Mouse (Mus musculus) hindbrain, embryonic 12.5 days (tissue): ENCODE data around the gene Zkscan3. TPM values are rescaled to one million over a fixed set of nuclear protein-coding genes. Genes with fewer than 3 reads are reported as not detected.
"Not testable (repeated sequence)": the region's sequence is repeated elsewhere in the genome, so short reads cannot be mapped to it uniquely, and the experiment has no call there.

ENCODE experiments used
- ATAC-seq: fragments of 200-750 bp; cut with Nextera tagmentation; 2 replicates; pipeline ENCODE4 v1.8.0; 2017; ENCODE audit warnings: moderate TSS enrichment; ENCODE audit not compliant: low FRiP score
- H3K27ac ChIP-seq: fragments of 300-500 bp; sonication (generic); 2 replicates; pipeline ENCODE4 v1.5.1; 2016; ENCODE audit warnings: mild to moderate bottlenecking
- H3K27me3 ChIP-seq: fragments of 300-500 bp; sonication (generic); 2 replicates; pipeline ENCODE4 v1.6.1; 2016; ENCODE audit warnings: mild to moderate bottlenecking
- H3K36me3 ChIP-seq: fragments of 300-500 bp; sonication (generic); 2 replicates; pipeline ENCODE4 v1.6.1; 2016; ENCODE audit warnings: mild to moderate bottlenecking
- H3K4me1 ChIP-seq: fragments of 300-500 bp; sonication (generic); 2 replicates; pipeline ENCODE4 v1.6.1; 2016
- H3K4me2 ChIP-seq: fragments of 300-500 bp; sonication (generic); replicated peaks from 2 replicates; pipeline ENCODE4 v1.6.1; 2016; ENCODE audit warnings: mild to moderate bottlenecking
- H3K4me3 ChIP-seq: fragments of 300-500 bp; sonication (generic); 2 replicates; pipeline ENCODE4 v1.5.1; 2016; ENCODE audit warnings: mild to moderate bottlenecking
- H3K9ac ChIP-seq: fragments of 300-500 bp; sonication (generic); 2 replicates; pipeline ENCODE4 v1.6.1; 2016; ENCODE audit warnings: mild to moderate bottlenecking, moderate library complexity
- H3K9me3 ChIP-seq: fragments of 300-500 bp; sonication (generic); replicated peaks from 2 replicates; pipeline ENCODE4 v1.6.1; 2016; ENCODE audit warnings: mild to moderate bottlenecking
- WGBS: fragments of 180-500 bp; shearing (Covaris S2); methylation state at CpG from one replicate; pipeline ENCODE4 v1.1.7; 2016; 5-methylcytosine and 5-hydroxymethylcytosine counted together
- polyA plus RNA-seq: library from polyadenylated mRNA; unstranded; fragments of >200 nt; fragmentation: Nextera tagmentation; extraction: Ambion mirVana; gene quantifications from 2 replicates; pipeline ENCODE4 v1.2.1, GENCODE M21; 2016

The Zkscan3 gene
- polyA plus RNA-seq, 1 experiment from 2014 or later = 96.2 TPM

- Histone ChIP-seq H3K27ac (no peak overlapping the region), H3K9me3 (no peaks in the 10 kb centered on the region), H3K36me3 (no peaks in the 10 kb centered on the region), H3K4me3 (no peak overlapping the region), H3K4me1 (no peaks in the 10 kb centered on the region), H3K27me3 (no peaks in the 10 kb centered on the region), H3K9ac (no peak overlapping the region), H3K4me2 (no peak overlapping the region)
- ATAC-seq = no peak
- 83% methylated on average over 4 of the region's 4 CpGs for WGBS
Measured at GRCm38 (mm10) chr13:21415266-21415665, 12.7 kb upstream of the Zkscan3 start.

GRCm38 (mm10) chr13:21414231-21415212, 12.0 kb upstream of the Zkscan3 start:
- no peak overlapping the region for H3K4me2 ChIP-seq
- H3K4me1 ChIP-seq = no peaks in the 10 kb centered on the region
- H3K36me3 ChIP-seq = no peaks in the 10 kb centered on the region
- no peaks in the 10 kb centered on the region for H3K27me3 ChIP-seq
- no peak for ATAC-seq
- H3K27ac ChIP-seq = no peak overlapping the region
- WGBS = 67% methylated on average over 14 of the region's 15 CpGs
- no peaks in the 10 kb centered on the region for H3K9me3 ChIP-seq
- no peak overlapping the region for H3K9ac ChIP-seq
- H3K4me3 ChIP-seq = no peak overlapping the region

GRCm38 (mm10) chr13:21408805-21409459, 6.4 kb upstream of the Zkscan3 start:
- peak; percentile 23 for ATAC-seq
- Histone ChIP-seq H3K9me3 (no peaks in the 10 kb centered on the region), H3K4me2 (peak overlapping the region; percentile 67), H3K9ac (peak overlapping the region; percentile 66), H3K27me3 (0 out of 2 replicates have a peak, but pooled peaks cover 3% of the 10 kb centered on the region), H3K36me3 (no peaks in the 10 kb centered on the region), H3K27ac (peak overlapping the region; percentile 72), H3K4me3 (peak overlapping the region; percentile 52), H3K4me1 (peaks cover 3% of the 10 kb centered on the region)
- WGBS = 48% methylated on average over 11 of the region's 11 CpGs

- Histone ChIP-seq H3K4me1 (peaks cover 3% of the 10 kb centered on the region), H3K27ac (peak overlapping the region; percentile 72), H3K27me3 (0 out of 2 replicates have a peak, but pooled peaks cover 3% of the 10 kb centered on the region), H3K9me3 (no peaks in the 10 kb centered on the region), H3K4me3 (peak overlapping the region; percentile 52), H3K36me3 (no peaks in the 10 kb centered on the region), H3K4me2 (peak overlapping the region; percentile 67), H3K9ac (peak overlapping the region; percentile 66)
- peak; percentile 96 for ATAC-seq
- 5% methylated on average over 27 of the region's 27 CpGs for WGBS
Measured at GRCm38 (mm10) chr13:21407969-21408804, 5.6 kb upstream of the Zkscan3 start.

- Histone ChIP-seq H3K4me3 (no peak overlapping the region), H3K4me2 (no peak overlapping the region), H3K9ac (no peak overlapping the region), H3K27ac (no peak overlapping the region), H3K36me3 (no peaks in the 10 kb centered on the region), H3K9me3 (no peaks in the 10 kb centered on the region), H3K4me1 (peaks cover 3% of the 10 kb centered on the region), H3K27me3 (0 out of 2 replicates have a peak, but pooled peaks cover 3% of the 10 kb centered on the region)
- ATAC-seq = no peak
- WGBS = 81% methylated on average over 11 of the region's 11 CpGs
Measured at GRCm38 (mm10) chr13:21407341-21407740, 4.8 kb upstream of the Zkscan3 start.

- H3K9ac ChIP-seq = peak overlapping the region; percentile 77; the same call in 1 of the 2 replicates
- peaks cover 19% of the 10 kb centered on the region for H3K4me1 ChIP-seq
- H3K27ac ChIP-seq = no peak overlapping the region
- 0 out of 2 replicates have a peak, but pooled peaks cover 3% of the 10 kb centered on the region for H3K27me3 ChIP-seq
- peaks cover 8% of the 10 kb centered on the region; the same call in 1 of the 2 replicates for H3K36me3 ChIP-seq
- peak overlapping the region; percentile 57 for H3K4me3 ChIP-seq
- H3K9me3 ChIP-seq = no peaks in the 10 kb centered on the region
- H3K4me2 ChIP-seq = peak overlapping the region; percentile 75
- WGBS = 0% methylated on average over 2 of the region's 2 CpGs
- peak; percentile 65 for ATAC-seq
Measured at GRCm38 (mm10) chr13:21402848-21403247, 293 bp upstream of the Zkscan3 start.

GRCm38 (mm10) chr13:21401636-21402286, 794 bp downstream of the Zkscan3 start:
- Histone ChIP-seq H3K9me3 (no peaks in the 10 kb centered on the region), H3K36me3 (peaks cover 11% of the 10 kb centered on the region), H3K4me1 (peaks cover 18% of the 10 kb centered on the region), H3K9ac (peak overlapping the region; percentile 77), H3K4me2 (peak overlapping the region; percentile 75), H3K4me3 (peak overlapping the region; percentile 57), H3K27ac (no peak overlapping the region), H3K27me3 (0 out of 2 replicates have a peak, but pooled peaks cover 3% of the 10 kb centered on the region)
- ATAC-seq = peak; percentile 70
- 22% methylated on average over 12 of the region's 12 CpGs for WGBS

GRCm38 (mm10) chr13:21401166-21401565, 1.4 kb downstream of the Zkscan3 start:
- H3K27ac ChIP-seq = no peak overlapping the region
- no peak for ATAC-seq
- no peaks in the 10 kb centered on the region for H3K9me3 ChIP-seq
- 82% methylated on average over 3 of the region's 3 CpGs for WGBS
- H3K4me2 ChIP-seq = peak overlapping the region; percentile 75
- peak overlapping the region; percentile 57 for H3K4me3 ChIP-seq
- no peaks in the 10 kb centered on the region for H3K27me3 ChIP-seq
- H3K36me3 ChIP-seq = peaks cover 17% of the 10 kb centered on the region
- H3K4me1 ChIP-seq = peaks cover 18% of the 10 kb centered on the region
- peak overlapping the region; percentile 77 for H3K9ac ChIP-seq

GRCm38 (mm10) chr13:21397486-21397885, 5.1 kb downstream of the Zkscan3 start:
- Histone ChIP-seq H3K4me1 (peaks cover 18% of the 10 kb centered on the region), H3K27ac (no peak overlapping the region), H3K27me3 (no peaks in the 10 kb centered on the region), H3K9me3 (no peaks in the 10 kb centered on the region), H3K36me3 (peaks cover 49% of the 10 kb centered on the region), H3K4me2 (no peak overlapping the region), H3K9ac (no peak overlapping the region), H3K4me3 (no peak overlapping the region)
- ATAC-seq = no peak
- 92% methylated on average over 2 of the region's 2 CpGs for WGBS

- 0 out of 2 replicates have a peak, but pooled peaks have one; percentile 46 for ATAC-seq
Measured at GRCm38 (mm10) chr13:21396048-21396447, 6.5 kb downstream of the Zkscan3 start.

GRCm38 (mm10) chr13:21395623-21396022, 6.9 kb downstream of the Zkscan3 start:
- no peaks in the 10 kb centered on the region for H3K9me3 ChIP-seq
- H3K4me1 ChIP-seq = 0 out of 2 replicates have a peak, but pooled peaks cover 9% of the 10 kb centered on the region
- ATAC-seq = no peak
- peaks cover 67% of the 10 kb centered on the region for H3K36me3 ChIP-seq
- H3K4me2 ChIP-seq = no peak overlapping the region
- 95% methylated on average over 6 of the region's 6 CpGs for WGBS
- H3K27ac ChIP-seq = no peak overlapping the region
- H3K9ac ChIP-seq = no peak overlapping the region
- H3K4me3 ChIP-seq = no peak overlapping the region
- H3K27me3 ChIP-seq = no peaks in the 10 kb centered on the region

More at GRCm38 (mm10) chr13:21396048-21396447, 6.5 kb downstream of the Zkscan3 start:
- H3K9me3 ChIP-seq, H3K27me3 ChIP-seq, H3K4me2 ChIP-seq, H3K4me3 ChIP-seq, H3K9ac ChIP-seq, H3K27ac ChIP-seq: not testable (repeated sequence)
- peaks cover 12% of the 10 kb centered on the region for H3K4me1 ChIP-seq
- WGBS = 94% methylated on average over 18 of the region's 18 CpGs
- peaks cover 63% of the 10 kb centered on the region for H3K36me3 ChIP-seq
